Mouse (Mus musculus) hematopoietic stem cell, adult 5-6 weeks (primary cell): ENCODE measurements around the gene Atp6ap1. TPM values are rescaled to one million over a fixed set of nuclear protein-coding genes. Genes with fewer than 3 reads are reported as not detected.

Experiments
- ATAC-seq, 2 experiments: fragments of 125-278 bp in 1 of 2; replicated peaks in 1 of 2; 2 replicates each; pipeline ENCODE4 v1.8.0; 2016 to 2017; ENCODE audit warnings: inconsistent platforms in 2 of 2, mild to moderate bottlenecking in 2 of 2, moderate number of reproducible peaks in 2 of 2, low read depth in 1 of 2, moderate TSS enrichment in 1 of 2; ENCODE audit not compliant: low FRiP score in 2 of 2, poor library complexity in 2 of 2, severe bottlenecking in 2 of 2, insufficient read depth in 1 of 2, low TSS enrichment in 1 of 2
- total RNA-seq: library from RNA; stranded (forward); fragments of 172-1452, 232-1000 nt; gene quantifications from 2 replicates; pipeline ENCODE4 v1.2.3, GENCODE M21; 2017

Gene Atp6ap1
- total RNA-seq: 156 and 166 TPM in 2 replicates

- ATAC-seq: peak; percentile 99 to 100
Measured at GRCm38 (mm10) chrX:74296538-74297448, at the start of gene Atp6ap1. Atp6ap1 (plus strand) TSS chrX:74297097.

- no peak for ATAC-seq
Measured at GRCm38 (mm10) chrX:74248651-74249050, 48.2 kb upstream of the Atp6ap1 start.

- no peak for ATAC-seq
Measured at GRCm38 (mm10) chrX:74249615-74250014, 47.3 kb upstream of the Atp6ap1 start, which contains the start of gene Flna. Flna (minus strand) TSS chrX:74249820.

- peak; percentile 95 to 97 for ATAC-seq
Measured at GRCm38 (mm10) chrX:74254153-74254887, 42.6 kb upstream of the Atp6ap1 start, which contains the start of gene Emd. Emd (plus strand) TSS chrX:74254687.

DNA sequence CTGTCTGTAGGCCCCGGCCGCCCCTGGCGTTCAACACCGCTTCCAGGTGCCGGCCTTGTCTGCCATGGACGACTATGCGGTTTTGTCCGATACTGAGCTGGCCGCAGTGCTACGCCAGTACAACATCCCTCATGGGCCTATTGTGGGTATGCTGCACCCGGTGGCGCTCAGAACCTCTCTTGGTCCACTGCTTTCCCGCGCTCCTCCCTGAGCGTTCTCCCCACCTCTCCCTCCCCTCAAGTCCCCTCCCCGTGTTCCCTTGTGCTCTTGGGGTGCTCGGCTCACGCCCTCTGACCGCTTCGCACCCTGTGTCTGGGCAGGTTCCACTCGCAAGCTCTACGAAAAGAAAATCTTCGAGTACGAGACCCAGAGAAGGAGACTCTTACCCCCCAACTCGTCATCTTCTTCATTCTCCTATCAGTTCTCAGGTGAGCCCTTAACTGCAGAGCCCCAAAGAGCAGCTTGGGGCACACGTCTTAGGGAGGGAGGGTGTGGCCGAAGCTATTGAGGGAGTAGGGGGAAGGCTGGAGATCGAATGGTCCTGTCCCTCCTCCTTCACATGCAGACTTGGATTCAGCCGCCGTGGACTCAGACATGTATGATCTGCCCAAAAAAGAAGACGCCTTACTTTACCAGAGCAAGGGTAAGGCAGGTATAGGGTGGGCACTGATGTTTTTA, 41.9 kb upstream of the Atp6ap1 start:
- ATAC-seq: no peak; a peak in 1 of 4 replicates

DNA sequence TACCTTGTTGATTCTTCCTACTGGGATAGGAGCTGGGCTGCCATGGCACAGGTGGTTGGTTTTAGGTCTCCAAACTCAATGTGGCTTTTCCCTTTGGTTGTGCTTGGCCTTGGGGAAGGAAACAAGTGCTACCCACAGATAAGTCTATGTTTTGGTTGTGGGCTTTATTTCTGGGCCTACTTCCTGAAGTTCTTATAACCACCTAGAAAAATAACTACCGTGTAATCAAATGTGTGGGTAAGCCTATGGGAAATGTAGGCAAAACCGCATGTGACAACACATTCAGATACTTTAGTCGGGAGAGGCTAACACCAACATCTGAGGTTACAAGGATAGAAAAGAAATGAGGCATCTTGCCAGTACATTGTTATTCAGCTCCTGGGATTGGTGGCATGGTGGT, 39.2 kb upstream of the Atp6ap1 start:
- ATAC-seq: no peak

DNA sequence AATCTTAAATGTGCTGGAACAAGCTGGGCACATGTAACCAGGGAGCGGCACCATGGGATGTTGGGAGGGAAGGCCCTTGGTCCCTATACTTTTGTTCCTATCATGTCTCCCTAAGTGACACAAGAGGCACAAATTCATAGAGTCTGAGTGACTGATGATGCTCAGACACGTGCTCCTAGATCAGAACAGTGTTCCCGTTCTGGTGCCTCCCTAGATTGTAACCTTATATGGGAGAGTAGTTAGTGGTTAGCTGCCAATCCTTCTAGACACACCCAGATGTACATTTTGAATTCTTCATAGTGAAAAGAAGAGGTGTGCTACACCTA, 27.2 kb upstream of the Atp6ap1 start:
- ATAC-seq: no peak

- peak; percentile 87 to 90 for ATAC-seq
Measured at GRCm38 (mm10) chrX:74270062-74270901, 26.6 kb upstream of the Atp6ap1 start, which contains the start of gene Rpl10. Rpl10 (plus strand) TSS chrX:74270812.

DNA sequence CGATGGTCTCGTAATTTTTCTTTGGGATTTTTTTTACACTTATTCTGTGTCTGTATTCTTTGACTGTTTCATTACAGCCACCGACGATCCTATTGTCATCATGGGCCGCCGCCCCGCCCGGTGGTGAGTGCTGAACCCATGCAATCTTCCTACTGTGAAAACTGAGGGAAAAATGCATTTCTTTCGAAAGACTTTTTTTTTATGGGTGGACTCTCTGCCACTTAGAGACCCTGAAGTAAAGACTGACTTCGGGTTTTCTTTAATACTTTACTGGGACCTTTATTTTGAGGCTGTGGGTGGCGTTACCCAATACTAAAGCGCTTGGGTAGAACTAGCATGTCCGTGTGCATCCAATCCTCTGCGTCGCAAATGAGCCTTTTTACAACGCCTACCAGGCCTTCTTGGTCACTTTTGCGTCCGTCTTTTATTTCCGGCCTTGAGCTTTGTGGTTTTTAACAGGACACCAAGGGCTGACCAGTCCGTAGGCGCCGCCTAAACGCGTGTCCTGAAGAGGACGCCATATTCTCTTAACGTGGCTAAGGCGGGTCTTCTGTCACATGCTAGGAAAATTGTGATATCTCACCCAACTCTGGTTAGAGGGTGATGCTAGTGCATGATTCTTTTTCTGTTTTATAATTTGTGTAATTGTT, 25.9 kb upstream of the Atp6ap1 start:
- peak in 1 of 2 experiments; percentile 1; a peak in 2 of 4 replicates for ATAC-seq

- peak; percentile 20; a peak in 1 of 4 replicates for ATAC-seq
Measured at GRCm38 (mm10) chrX:74273422-74274322, 23.2 kb upstream of the Atp6ap1 start.

DNA sequence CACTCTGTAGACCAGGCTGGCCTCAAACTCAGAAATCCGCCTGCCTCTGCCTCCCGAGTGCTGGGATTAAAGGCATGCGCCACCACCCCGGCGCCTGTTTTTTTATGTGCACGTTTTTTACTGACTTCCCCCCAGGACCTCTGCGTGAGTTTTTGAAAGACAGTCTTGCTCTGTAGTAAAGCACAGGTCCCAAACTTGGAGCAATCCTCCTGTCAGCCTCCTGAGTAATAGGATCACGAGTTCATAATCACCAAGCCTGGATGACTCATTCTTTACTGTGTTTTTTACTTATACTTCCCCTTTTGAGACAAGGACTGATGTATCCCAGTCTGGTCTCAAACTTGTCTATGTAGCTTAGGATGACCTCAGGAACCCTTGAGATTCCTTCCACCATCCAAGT, 19.0 kb upstream of the Atp6ap1 start:
- ATAC-seq: no peak

- ATAC-seq: no peak
Measured at GRCm38 (mm10) chrX:74281041-74281731, 15.7 kb upstream of the Atp6ap1 start.

DNA sequence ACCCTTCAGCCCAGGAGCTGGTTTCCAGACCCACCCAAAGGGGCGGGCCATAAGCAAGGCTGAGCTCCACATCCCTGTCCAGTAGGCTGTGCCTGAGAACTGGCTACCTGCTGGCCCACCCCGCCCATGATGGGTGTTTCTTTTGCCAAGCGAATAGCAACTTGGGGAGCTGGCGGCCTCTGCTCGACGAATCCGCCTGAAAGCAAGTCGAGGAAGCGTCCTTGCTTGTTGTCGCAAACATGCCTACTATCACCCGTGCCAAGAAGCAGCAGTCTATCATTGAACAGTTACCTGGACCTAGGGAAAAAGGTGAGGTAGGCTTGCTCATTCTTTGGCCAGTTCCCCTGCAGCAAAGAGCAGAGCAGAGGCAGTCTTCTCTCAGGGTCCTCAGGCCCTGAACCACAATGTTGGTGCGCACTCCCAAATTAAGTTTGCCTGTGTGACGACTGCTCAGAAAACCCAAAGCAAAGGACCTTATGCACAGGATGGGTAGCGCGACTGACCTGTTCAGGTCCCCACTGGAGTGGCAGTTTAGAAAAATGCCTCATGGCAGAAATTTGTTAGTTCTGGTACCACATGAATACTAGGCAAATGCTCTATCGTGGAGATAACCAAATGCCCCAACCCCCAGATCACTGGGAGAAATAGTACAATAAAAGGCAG, 15.0 kb upstream of the Atp6ap1 start, which contains the start of the genes Taz and Dnase1l1:
TSS of gene Taz (plus strand) at position 181 of the 663 bp plus-strand sequence.
TSS of gene Dnase1l1 (minus strand) at position 606 of the 663 bp plus-strand sequence.
- peak; percentile 90 to 91 for ATAC-seq

GRCm38 (mm10) chrX:74282395-74283091, 14.4 kb upstream of the Atp6ap1 start:
- ATAC-seq: peak; percentile 76 to 89
